Mouse (Mus musculus) embryonic facial prominence, embryonic 14.5 days (tissue): ENCODE measurements at regions not wholly inside any gene's neighbourhood (a gene's known extent, or its start where the extent isn't known, plus 50 kb on each side); places are given as distances from the start of the nearest gene placed in this dataset.

Experiments
- ATAC-seq: fragments of 200-750 bp; cut with Nextera tagmentation; 2 replicates; pipeline ENCODE4 v1.8.0; 2017; ENCODE audit warnings: low read depth, moderate number of reproducible peaks, moderate TSS enrichment
- DNase-seq: peaks from one replicate; pipeline ENCODE4 v3.0.0-alpha.2; 2015; ENCODE audit warnings: low spot score
- H3K27ac ChIP-seq: fragments of 300-500 bp; sonication (generic); replicated peaks from 2 replicates; pipeline ENCODE4 v1.5.1; 2014; ENCODE audit warnings: low read depth, mild to moderate bottlenecking, low read length, moderate library complexity
- H3K27me3 ChIP-seq: fragments of 300-500 bp; sonication (generic); replicated peaks from 2 replicates; pipeline ENCODE4 v1.6.1; 2014; ENCODE audit warnings: low read length; ENCODE audit not compliant: control insufficient read depth, insufficient read depth
- H3K36me3 ChIP-seq: fragments of 300-500 bp; sonication (generic); 2 replicates; pipeline ENCODE4 v1.6.1; 2014; ENCODE audit warnings: low read length, mixed read lengths; ENCODE audit not compliant: control insufficient read depth, insufficient read depth
- H3K4me1 ChIP-seq: fragments of 300-500 bp; sonication (generic); 2 replicates; pipeline ENCODE4 v1.6.1; 2014; ENCODE audit warnings: antibody characterized with exemption, low read length; ENCODE audit not compliant: control insufficient read depth, insufficient read depth
- H3K4me2 ChIP-seq: fragments of 300-500 bp; sonication (generic); 2 replicates; pipeline ENCODE4 v1.6.1; 2014; ENCODE audit warnings: low read depth, mild to moderate bottlenecking, low read length, moderate library complexity, mixed read lengths
- H3K4me3 ChIP-seq: fragments of 300-500 bp; sonication (generic); 2 replicates; pipeline ENCODE4 v1.5.1; 2014; ENCODE audit warnings: low read depth, mild to moderate bottlenecking, low read length
- H3K9ac ChIP-seq: fragments of 300-500 bp; sonication (generic); 2 replicates; pipeline ENCODE4 v1.6.1; 2014; ENCODE audit warnings: low read depth, mild to moderate bottlenecking, low read length, moderate library complexity, mixed read lengths
- H3K9me3 ChIP-seq: fragments of 300-500 bp; sonication (generic); 2 replicates; pipeline ENCODE4 v1.6.1; 2016; ENCODE audit warnings: low read length; ENCODE audit not compliant: control insufficient read depth
- WGBS: fragments of 180-500 bp; shearing (Covaris S2); extraction: QIAGEN DNeasy Blood & Tissue Kit; methylation state at CpG from one replicate; pipeline ENCODE4 v1.1.7; 2014; 5-methylcytosine and 5-hydroxymethylcytosine counted together

- ATAC-seq (no peak), DNase-seq (no peak)
- no peaks in the 10 kb centered on the region for H3K36me3 ChIP-seq
- no peak overlapping the region for H3K27ac ChIP-seq
- H3K4me2 ChIP-seq, result no peak overlapping the region
- H3K4me3 ChIP-seq, result no peak overlapping the region
- no peaks in the 10 kb centered on the region for H3K4me1 ChIP-seq
- no peak overlapping the region for H3K9ac ChIP-seq
- no peaks in the 10 kb centered on the region for H3K27me3 ChIP-seq
- no peaks in the 10 kb centered on the region for H3K9me3 ChIP-seq
These were observed 302.3 kb downstream of the Mroh4 start for GRCm38 (mm10) chr15:74333846-74334245.

GRCm38 (mm10) chr15:74330131-74330530 lies 306.0 kb downstream of the Mroh4 start:
- Histone ChIP-seq H3K9me3 (no peaks in the 10 kb centered on the region), H3K27ac (no peak overlapping the region), H3K4me1 (no peaks in the 10 kb centered on the region), H3K4me2 (no peak overlapping the region), H3K4me3 (no peak overlapping the region), H3K9ac (no peak overlapping the region), H3K27me3 (no peaks in the 10 kb centered on the region), H3K36me3 (no peaks in the 10 kb centered on the region)
- DNase-seq, result no peak
- ATAC-seq, result no peak
- 48% methylated on average over 3 of the region's 3 CpGs for WGBS

DNA sequence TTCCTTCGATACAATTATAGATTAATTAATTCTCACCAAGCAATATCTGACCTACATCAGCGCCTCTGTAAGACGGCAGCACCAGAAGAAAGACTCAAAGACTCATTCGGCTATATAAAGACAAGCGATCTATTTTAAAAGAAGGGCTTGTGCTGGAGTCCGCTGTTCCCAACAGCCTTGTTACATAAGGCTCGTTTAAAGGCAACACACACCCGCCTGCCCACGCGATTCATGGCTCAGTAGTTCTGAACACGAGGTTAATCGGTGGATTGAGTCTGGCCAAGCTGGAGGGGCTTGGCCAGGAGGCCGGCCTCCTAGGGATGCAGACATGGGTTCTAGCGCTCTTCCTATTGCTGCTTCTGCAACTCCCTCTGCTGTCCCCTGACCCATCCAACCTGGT lies 306.9 kb downstream of the Mroh4 start:
- DNase-seq (no peak), ATAC-seq (no peak)
- no peak overlapping the region for H3K4me3 ChIP-seq
- no peaks in the 10 kb centered on the region for H3K9me3 ChIP-seq
- no peak overlapping the region for H3K9ac ChIP-seq
- no peaks in the 10 kb centered on the region for H3K36me3 ChIP-seq
- no peaks in the 10 kb centered on the region for H3K27me3 ChIP-seq
- H3K4me2 ChIP-seq, result no peak overlapping the region
- no peaks in the 10 kb centered on the region for H3K4me1 ChIP-seq
- H3K27ac ChIP-seq, result no peak overlapping the region
- WGBS, result 82% methylated on average over 14 of the region's 14 CpGs

GRCm38 (mm10) chr15:74326661-74327060 lies 309.5 kb downstream of the Mroh4 start:
- peak; percentile 34 for DNase-seq
- no peak overlapping the region for H3K9ac ChIP-seq
- WGBS, result 58% methylated on average over 5 of the region's 5 CpGs

DNA sequence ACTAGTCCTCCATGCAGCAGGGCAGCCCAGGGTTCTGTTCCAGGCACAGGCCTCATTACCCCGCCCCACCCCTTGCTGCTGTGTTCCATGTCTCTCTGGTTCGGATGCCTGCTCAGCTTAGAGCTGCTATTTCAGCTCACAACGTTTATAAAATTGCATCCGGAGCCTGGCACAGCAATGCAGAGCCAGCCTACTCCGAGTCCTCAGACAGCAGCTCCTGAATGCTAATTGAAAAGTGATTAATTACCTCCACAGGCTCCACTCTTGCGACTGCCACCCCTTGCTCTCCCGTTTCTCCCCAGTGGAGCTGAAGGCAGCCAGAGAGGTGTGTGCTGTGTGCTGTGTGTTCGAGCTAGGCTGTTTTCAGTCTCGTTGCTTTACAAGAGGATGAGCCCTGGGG lies 310.6 kb downstream of the Mroh4 start:
- no peaks in the 10 kb centered on the region for H3K36me3 ChIP-seq
- WGBS, result 46% methylated on average over 9 of the region's 9 CpGs
- H3K9ac ChIP-seq, result no peak overlapping the region
- no peaks in the 10 kb centered on the region for H3K9me3 ChIP-seq
- H3K4me3 ChIP-seq, result no peak overlapping the region
- DNase-seq (no peak), ATAC-seq (no peak)
- H3K4me1 ChIP-seq, result no peaks in the 10 kb centered on the region
- H3K4me2 ChIP-seq, result no peak overlapping the region
- H3K27ac ChIP-seq, result no peak overlapping the region
- no peaks in the 10 kb centered on the region for H3K27me3 ChIP-seq

More at GRCm38 (mm10) chr15:74326661-74327060, 309.5 kb downstream of the Mroh4 start:
- H3K4me1 ChIP-seq, result no peaks in the 10 kb centered on the region
- no peaks in the 10 kb centered on the region for H3K9me3 ChIP-seq
- H3K27ac ChIP-seq, result no peak overlapping the region
- no peak for ATAC-seq
- H3K4me3 ChIP-seq, result no peak overlapping the region
- H3K36me3 ChIP-seq, result no peaks in the 10 kb centered on the region
- H3K27me3 ChIP-seq, result no peaks in the 10 kb centered on the region
- no peak overlapping the region for H3K4me2 ChIP-seq

- H3K9me3 ChIP-seq, result no peaks in the 10 kb centered on the region
- no peak overlapping the region for H3K27ac ChIP-seq
- H3K27me3 ChIP-seq, result no peaks in the 10 kb centered on the region
- 67% methylated on average over 3 of the region's 3 CpGs for WGBS
- H3K4me1 ChIP-seq, result no peaks in the 10 kb centered on the region
- H3K4me2 ChIP-seq, result no peak overlapping the region
- H3K4me3 ChIP-seq, result no peak overlapping the region
- H3K9ac ChIP-seq, result no peak overlapping the region
- H3K36me3 ChIP-seq, result no peaks in the 10 kb centered on the region
- ATAC-seq, result no peak
- no peak for DNase-seq
These were observed 316.7 kb downstream of the Mroh4 start for GRCm38 (mm10) chr15:74319407-74319806.

DNA sequence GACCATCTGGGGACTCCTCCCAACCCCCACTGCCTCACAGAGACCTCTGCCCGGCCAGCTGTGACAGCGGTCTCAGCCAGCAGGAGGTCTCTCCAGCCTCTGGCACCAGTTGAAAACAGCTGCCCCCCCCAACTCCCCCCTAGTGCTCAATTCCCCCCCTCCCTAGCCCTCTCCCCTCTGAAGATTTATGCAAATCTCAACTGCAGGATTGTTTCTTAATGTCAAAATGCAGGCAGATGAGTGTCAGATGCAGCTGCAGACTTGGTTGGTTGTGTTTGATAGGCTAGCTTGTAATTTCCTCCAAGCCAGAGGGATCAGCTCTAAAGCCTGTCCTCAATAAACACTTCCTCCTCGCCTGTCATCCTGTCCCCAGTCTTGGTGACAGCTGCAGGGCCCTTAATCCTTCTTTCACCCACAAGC lies 317.7 kb downstream of the Mroh4 start:
- 33% methylated on average over 3 of the region's 3 CpGs for WGBS
- ATAC-seq, result 0 out of 2 replicates have a peak, but pooled peaks have one; percentile 54
- H3K4me1 ChIP-seq, result no peaks in the 10 kb centered on the region
- peak; percentile 61 for DNase-seq
- H3K9ac ChIP-seq, result no peak overlapping the region
- no peaks in the 10 kb centered on the region for H3K27me3 ChIP-seq
- H3K4me3 ChIP-seq, result no peak overlapping the region
- no peak overlapping the region for H3K4me2 ChIP-seq
- H3K36me3 ChIP-seq, result no peaks in the 10 kb centered on the region
- H3K27ac ChIP-seq, result no peak overlapping the region
- H3K9me3 ChIP-seq, result no peaks in the 10 kb centered on the region

- Histone ChIP-seq H3K27me3 (no peaks in the 10 kb centered on the region), H3K4me2 (no peak overlapping the region), H3K4me1 (no peaks in the 10 kb centered on the region), H3K4me3 (no peak overlapping the region), H3K27ac (no peak overlapping the region), H3K9ac (no peak overlapping the region), H3K36me3 (no peaks in the 10 kb centered on the region), H3K9me3 (no peaks in the 10 kb centered on the region)
- no peak for DNase-seq
- 0 out of 2 replicates have a peak, but pooled peaks have one; percentile 41 for ATAC-seq
- WGBS, result 48% methylated on average over 3 of the region's 3 CpGs
These were observed 325.1 kb downstream of the Mroh4 start for GRCm38 (mm10) chr15:74311082-74311481.

DNA sequence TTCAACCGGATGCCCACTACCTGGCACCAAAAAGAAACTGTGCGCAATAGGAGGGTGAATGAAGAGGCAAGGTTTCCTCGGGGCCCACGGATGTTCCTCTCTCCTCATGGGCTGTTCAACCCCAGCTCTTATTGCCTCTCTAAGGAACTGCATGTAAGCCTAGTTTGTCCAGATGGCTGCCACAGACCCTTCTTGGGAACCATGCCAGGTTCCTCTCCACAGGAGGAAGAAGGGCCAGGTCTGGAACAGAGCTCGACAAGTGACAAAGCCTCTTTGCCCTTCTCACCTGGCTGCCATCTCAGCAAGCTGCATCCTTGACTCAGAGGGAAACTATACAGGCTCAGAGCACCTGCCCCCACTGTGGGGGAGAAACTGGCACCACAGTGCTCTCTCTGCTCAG lies 329.6 kb downstream of the Mroh4 start:
- no peak overlapping the region for H3K4me2 ChIP-seq
- H3K9ac ChIP-seq, result no peak overlapping the region
- ATAC-seq, result no peak
- DNase-seq, result no peak
- H3K36me3 ChIP-seq, result no peaks in the 10 kb centered on the region
- no peaks in the 10 kb centered on the region for H3K4me1 ChIP-seq
- H3K4me3 ChIP-seq, result no peak overlapping the region
- WGBS, result 82% methylated on average over 5 of the region's 5 CpGs
- no peaks in the 10 kb centered on the region for H3K27me3 ChIP-seq
- no peaks in the 10 kb centered on the region for H3K9me3 ChIP-seq
- no peak overlapping the region for H3K27ac ChIP-seq
